Mouse (Mus musculus) hindbrain, embryonic 14.5 days (tissue): Measurements from ENCODE around the gene Fam81a. TPM values are rescaled to one million over a fixed set of nuclear protein-coding genes. Genes with fewer than 3 reads are reported as not detected.

Experiments used
- ATAC-seq: fragments of 200-750 bp; cut with Nextera tagmentation; 2 replicates; pipeline ENCODE4 v1.8.0; 2017; ENCODE audit warnings: moderate number of reproducible peaks, mild to moderate bottlenecking, moderate TSS enrichment, moderate library complexity; ENCODE audit not compliant: low FRiP score
- DNase-seq: peaks from one replicate; pipeline ENCODE4 v3.0.0-alpha.2; 2015; ENCODE audit warnings: low spot score
- H3K27ac ChIP-seq: fragments of 300-500 bp; sonication (generic); 2 replicates; pipeline ENCODE4 v1.5.1; 2014; ENCODE audit warnings: mild to moderate bottlenecking, moderate library complexity
- H3K27me3 ChIP-seq: fragments of 300-500 bp; sonication (generic); 2 replicates; pipeline ENCODE4 v1.6.1; 2014; ENCODE audit warnings: mild to moderate bottlenecking, low read length, mixed read lengths; ENCODE audit not compliant: control insufficient read depth, insufficient read depth
- H3K36me3 ChIP-seq: fragments of 300-500 bp; sonication (generic); replicated peaks from 2 replicates; pipeline ENCODE4 v1.6.1; 2014; ENCODE audit not compliant: control insufficient read depth, insufficient read depth
- H3K4me1 ChIP-seq: fragments of 300-500 bp; sonication (generic); replicated peaks from 2 replicates; pipeline ENCODE4 v1.6.1; 2014; ENCODE audit warnings: antibody characterized with exemption, low read length, mixed read lengths; ENCODE audit not compliant: control insufficient read depth, insufficient read depth
- H3K4me2 ChIP-seq: fragments of 300-500 bp; sonication (generic); replicated peaks from 2 replicates; pipeline ENCODE4 v1.6.1; 2014; ENCODE audit warnings: mild to moderate bottlenecking, moderate library complexity
- H3K4me3 ChIP-seq: fragments of 300-500 bp; sonication (generic); replicated peaks from 2 replicates; pipeline ENCODE4 v1.5.1; 2014; ENCODE audit warnings: mild to moderate bottlenecking, low read length
- H3K9ac ChIP-seq: fragments of 300-500 bp; sonication (generic); 2 replicates; pipeline ENCODE4 v1.6.1; 2014
- H3K9me3 ChIP-seq: fragments of 300-500 bp; sonication (generic); 2 replicates; pipeline ENCODE4 v1.6.1; 2016; ENCODE audit warnings: low read length; ENCODE audit not compliant: control insufficient read depth
- WGBS: fragments of 180-500 bp; shearing (Covaris S2); extraction: QIAGEN DNeasy Blood & Tissue Kit; methylation state at CpG from one replicate; pipeline ENCODE4 v1.1.7; 2014; 5-methylcytosine and 5-hydroxymethylcytosine counted together
- polyA plus RNA-seq: library from polyadenylated mRNA; unstranded; fragments of >200 nt; fragmentation: Nextera tagmentation; extraction: Ambion mirVana; gene quantifications from 2 replicates; pipeline ENCODE4 v1.2.1, GENCODE M21; 2014

Gene Fam81a
- polyA plus RNA-seq, 1 experiment from 2014 or later = 12.9 TPM

DNA sequence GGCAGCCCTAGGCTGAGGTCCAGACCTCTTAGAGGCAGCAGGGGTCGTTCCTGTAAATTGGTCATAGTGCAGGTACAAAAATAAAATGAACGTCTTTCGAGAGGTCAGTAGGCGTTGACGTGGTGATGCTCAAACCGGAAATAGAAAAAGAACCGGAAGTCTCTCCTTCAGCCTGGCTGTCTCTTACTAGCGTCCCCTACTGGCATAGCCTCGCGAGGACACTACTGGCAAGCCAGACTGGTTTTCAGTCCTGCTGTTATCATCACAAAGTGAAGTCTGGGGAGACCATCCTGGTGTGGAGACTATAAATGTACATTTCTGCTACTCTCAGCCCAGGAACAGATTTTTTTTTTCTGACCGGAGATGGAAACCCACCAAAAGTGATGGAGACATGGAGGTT, 101.8 kb downstream of the Fam81a start:
- WGBS = 85% methylated on average over 11 of the region's 11 CpGs
- H3K27me3 ChIP-seq = no peaks in the 10 kb centered on the region
- ATAC-seq = no peak
- no peak overlapping the region for H3K4me3 ChIP-seq
- H3K9ac ChIP-seq = no peak overlapping the region
- DNase-seq = no peak
- no peaks in the 10 kb centered on the region for H3K9me3 ChIP-seq
- H3K27ac ChIP-seq = no peak overlapping the region
- H3K4me2 ChIP-seq = no peak overlapping the region
- H3K36me3 ChIP-seq = no peaks in the 10 kb centered on the region
- H3K4me1 ChIP-seq = no peaks in the 10 kb centered on the region

DNA sequence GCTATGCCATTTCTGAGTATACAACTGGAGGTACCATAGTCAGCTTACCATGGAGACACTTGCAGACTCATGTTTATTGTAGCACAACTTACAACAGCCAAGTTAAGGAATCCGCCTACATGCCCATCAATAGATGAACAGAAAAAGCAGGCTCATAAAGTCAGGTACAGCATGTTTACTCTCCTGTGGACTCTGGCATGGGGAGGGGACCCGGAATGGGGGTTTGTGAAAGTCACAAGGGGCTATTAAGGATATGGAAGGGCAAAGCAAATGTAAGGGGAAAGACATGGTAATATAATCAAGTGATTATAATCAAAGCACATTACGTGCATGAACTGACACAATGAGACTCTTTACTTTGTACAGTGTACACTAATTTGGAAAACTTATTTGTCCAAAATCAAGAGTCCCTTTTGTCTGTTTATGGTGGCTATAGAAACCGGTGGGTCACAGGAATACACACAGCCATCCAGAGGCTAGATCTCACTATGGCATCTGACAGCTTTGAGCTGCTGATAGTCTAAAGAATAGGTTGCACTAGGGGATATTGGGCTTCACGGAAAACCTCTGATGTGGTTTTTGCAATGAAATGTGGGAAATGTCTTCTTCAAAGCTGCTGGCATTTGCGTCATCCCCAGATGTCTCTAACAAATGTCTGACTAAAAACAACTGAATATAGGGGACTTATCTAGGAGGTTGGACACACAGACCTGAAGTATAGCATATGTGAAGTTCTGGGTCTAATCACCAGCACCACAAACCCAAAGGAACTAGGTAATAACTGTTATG, 102.6 kb downstream of the Fam81a start:
- ATAC-seq (no peak), DNase-seq (no peak)
- no peak overlapping the region for H3K4me2 ChIP-seq
- no peaks in the 10 kb centered on the region for H3K4me1 ChIP-seq
- H3K27me3 ChIP-seq = no peaks in the 10 kb centered on the region
- no peak overlapping the region for H3K9ac ChIP-seq
- no peaks in the 10 kb centered on the region for H3K36me3 ChIP-seq
- no peak overlapping the region for H3K4me3 ChIP-seq
- 87% methylated on average over 6 of the region's 6 CpGs for WGBS
- no peaks in the 10 kb centered on the region for H3K9me3 ChIP-seq
- no peak overlapping the region for H3K27ac ChIP-seq

Other genes with a start within 250 kb of the Fam81a start
- 72.3 and 79.1 TPM in 2 replicates for gene Bnip2, start 153.1 kb downstream of the Fam81a start, polyA plus RNA-seq
- gene Gtf2a2, start 130.0 kb downstream of the Fam81a start, polyA plus RNA-seq = 192 and 227 TPM in 2 replicates
- 0.04 TPM in 1 of 2 replicates, not detected in the other for gene Gcnt3, start 104.5 kb downstream of the Fam81a start, polyA plus RNA-seq
- 7.8 and 7.9 TPM in 2 replicates for gene Myo1e, start 64.8 kb upstream of the Fam81a start, polyA plus RNA-seq